Mouse (Mus musculus) MEL (cell line): ENCODE data around the gene Sh3glb1.

Source experiments
- BHLHE40 ChIP-seq: IDR thresholded peaks from 2 replicates; pipeline ENCODE4 v1.6.1; 2012; ENCODE audit warnings: low read depth, mild to moderate bottlenecking, inconsistent platforms, low read length, improper control_type of control experiment, borderline replicate concordance
- CHD2 ChIP-seq: IDR thresholded peaks from 2 replicates; pipeline ENCODE4 v1.6.1; 2011; ENCODE audit warnings: low read length, improper control_type of control experiment
- CTCF ChIP-seq, 3 experiments: IDR thresholded peaks in 2 of 3; conservative IDR thresholded peaks in 1 of 3; 2 replicates each; pipeline ENCODE4 v1.5.1; 2011 to 2012; ENCODE audit warnings: low read length in 3 of 3, low read depth in 2 of 3, mild to moderate bottlenecking in 2 of 3, improper control_type of control experiment in 1 of 3, inconsistent platforms in 1 of 3, mixed read lengths in 1 of 3, moderate library complexity in 1 of 3; ENCODE audit not compliant: control insufficient read depth in 1 of 3, insufficient read depth in 1 of 3, poor library complexity in 1 of 3, severe bottlenecking in 1 of 3
- ELF1 ChIP-seq: IDR thresholded peaks from 2 replicates; pipeline ENCODE4 v1.6.1; 2014; ENCODE audit warnings: low read depth, mild to moderate bottlenecking, inconsistent platforms, low read length, improper control_type of control experiment, moderate library complexity
- EP300 ChIP-seq, 2 experiments: IDR thresholded peaks; 2 replicates each; pipeline ENCODE4 v1.6.1; 2011; ENCODE audit warnings: improper control_type of control experiment in 2 of 2, low read length in 2 of 2, low read depth in 1 of 2, mild to moderate bottlenecking in 1 of 2
- KAT2A ChIP-seq: conservative IDR thresholded peaks from 2 replicates; pipeline ENCODE4 v1.6.1; 2012; ENCODE audit warnings: low read depth, low read length, improper control_type of control experiment, inconsistent platforms
- MAX ChIP-seq: IDR thresholded peaks from 2 replicates; pipeline ENCODE4 v1.6.1; 2011; ENCODE audit warnings: low read length, improper control_type of control experiment
- MYC ChIP-seq: IDR thresholded peaks from 2 replicates; pipeline ENCODE4 v1.6.1; 2011; ENCODE audit warnings: low read depth, mild to moderate bottlenecking, low read length, improper control_type of control experiment, moderate library complexity
- NELFE ChIP-seq: IDR thresholded peaks from 2 replicates; pipeline ENCODE4 v1.6.1; 2011; ENCODE audit warnings: low read depth, low read length, improper control_type of control experiment
- POLR2A ChIP-seq, 2 experiments: IDR thresholded peaks; 2 replicates each; pipeline ENCODE4 v1.6.1; 2011 to 2012; ENCODE audit warnings: low read length in 2 of 2, mild to moderate bottlenecking in 2 of 2, control low read depth in 1 of 2, improper control_type of control experiment in 1 of 2, low read depth in 1 of 2, moderate library complexity in 1 of 2; ENCODE audit not compliant: control insufficient read depth in 1 of 2, insufficient read depth in 1 of 2, poor library complexity in 1 of 2
- SMC3 ChIP-seq: IDR thresholded peaks from 2 replicates; pipeline ENCODE4 v1.6.1; 2011; ENCODE audit warnings: low read depth, low read length, improper control_type of control experiment
- TAL1 ChIP-seq: IDR thresholded peaks from 2 replicates; pipeline ENCODE4 v1.6.1; 2012; ENCODE audit warnings: mild to moderate bottlenecking, inconsistent platforms, low read length, moderate library complexity, mixed read lengths
- TCF12 ChIP-seq: IDR thresholded peaks from 2 replicates; pipeline ENCODE4 v1.6.1; 2014; ENCODE audit warnings: low read depth, mild to moderate bottlenecking, inconsistent platforms, low read length, improper control_type of control experiment, moderate library complexity
- UBTF ChIP-seq: IDR thresholded peaks from 2 replicates; pipeline ENCODE4 v1.6.1; 2012; ENCODE audit warnings: low read depth, mild to moderate bottlenecking, inconsistent platforms, low read length, improper control_type of control experiment, moderate library complexity, borderline replicate concordance; ENCODE audit not compliant: insufficient read depth

- TF ChIP-seq CTCF (IDR thresholded peaks at IDR 0.05 in 2 of 3, conservative IDR thresholded peaks at IDR 0.05 in 1 of 3; ENCODE audit: control insufficient read depth in 1 of 3, insufficient read depth in 1 of 3, low read depth in 2 of 3, low read length in 3 of 3, poor library complexity in 1 of 3, severe bottlenecking in 1 of 3) (no peak), MYC (peak; percentile 38; the same call in 1 of the 2 replicates), NELFE (no peak), BHLHE40 (peak; percentile 79), MAX (no peak), EP300 (IDR thresholded peaks at IDR 0.05; ENCODE audit: low read depth in 1 of 2, low read length in 2 of 2) (peak; percentile 82 to 92), SMC3 (no peak), TAL1 (peak; percentile 94), KAT2A (no peak), UBTF (no peak), ELF1 (no peak), POLR2A (IDR thresholded peaks at IDR 0.05; ENCODE audit: control insufficient read depth in 1 of 2, insufficient read depth in 1 of 2, low read depth in 1 of 2, low read length in 2 of 2, poor library complexity in 1 of 2) (no peak), TCF12 (peak; percentile 93), CHD2 (no peak)
Measured at GRCm38 (mm10) chr3:144669944-144670874, 49.9 kb downstream of the Sh3glb1 start.
